Mouse (Mus musculus) midbrain, embryonic 14.5 days (tissue): Measurements from ENCODE around the gene Amotl1. TPM values are rescaled to one million over a fixed set of nuclear protein-coding genes. Genes with fewer than 3 reads are reported as not detected.
A peak's percentile ranks its signal among the peaks of the same experiment; 100 is the strongest.

Experiments
- ATAC-seq: fragments of 200-750 bp; cut with Nextera tagmentation; 2 replicates; pipeline ENCODE4 v1.8.0; 2017; ENCODE audit warnings: moderate number of reproducible peaks, moderate library complexity; ENCODE audit not compliant: low FRiP score, low TSS enrichment
- DNase-seq: peaks from one replicate; pipeline ENCODE4 v3.0.0-alpha.2; 2015
- H3K27ac ChIP-seq: fragments of 300-500 bp; sonication (generic); replicated peaks from 2 replicates; pipeline ENCODE4 v1.5.1; 2014; ENCODE audit warnings: mild to moderate bottlenecking, low read depth, low read length, moderate library complexity
- H3K27me3 ChIP-seq: fragments of 300-500 bp; sonication (generic); 2 replicates; pipeline ENCODE4 v1.6.1; 2014; ENCODE audit warnings: low read length, control low read depth, mixed read lengths; ENCODE audit not compliant: control insufficient read depth, insufficient read depth
- H3K36me3 ChIP-seq: fragments of 300-500 bp; sonication (generic); 2 replicates; pipeline ENCODE4 v1.6.1; 2014; ENCODE audit warnings: low read length, control low read depth; ENCODE audit not compliant: control insufficient read depth, insufficient read depth
- H3K4me1 ChIP-seq: fragments of 300-500 bp; sonication (generic); 2 replicates; pipeline ENCODE4 v1.6.1; 2014; ENCODE audit warnings: mild to moderate bottlenecking, antibody characterized with exemption, low read length, control low read depth; ENCODE audit not compliant: control insufficient read depth, insufficient read depth
- H3K4me2 ChIP-seq: fragments of 300-500 bp; sonication (generic); 2 replicates; pipeline ENCODE4 v1.6.1; 2014; ENCODE audit warnings: mild to moderate bottlenecking, low read length, moderate library complexity
- H3K4me3 ChIP-seq: fragments of 300-500 bp; sonication (generic); replicated peaks from 2 replicates; pipeline ENCODE4 v1.5.1; 2014; ENCODE audit warnings: low read depth, low read length
- H3K9ac ChIP-seq: fragments of 300-500 bp; sonication (generic); replicated peaks from 2 replicates; pipeline ENCODE4 v1.6.1; 2014; ENCODE audit warnings: mild to moderate bottlenecking, low read length, moderate library complexity
- H3K9me3 ChIP-seq: fragments of 300-500 bp; sonication (generic); 2 replicates; pipeline ENCODE4 v1.6.1; 2016; ENCODE audit warnings: low read length, control low read depth, mixed read lengths; ENCODE audit not compliant: control insufficient read depth
- WGBS: fragments of 180-500 bp; shearing (Covaris S2); extraction: QIAGEN DNeasy Blood & Tissue Kit; methylation state at CpG from one replicate; pipeline ENCODE4 v1.1.7; 2014; 5-methylcytosine and 5-hydroxymethylcytosine counted together
- polyA plus RNA-seq: library from polyadenylated mRNA; unstranded; fragments of >200 nt; fragmentation: Nextera tagmentation; extraction: Ambion mirVana; gene quantifications from 2 replicates; pipeline ENCODE4 v1.2.1, GENCODE M21; 2014

Gene Amotl1
- polyA plus RNA-seq, 1 experiment from 2014 or later = 12.5 TPM

- Histone ChIP-seq H3K4me2 (no peak overlapping the region), H3K9me3 (no peaks in the 10 kb centered on the region), H3K4me3 (no peak overlapping the region), H3K27ac (no peak overlapping the region), H3K27me3 (no peaks in the 10 kb centered on the region), H3K4me1 (no peaks in the 10 kb centered on the region), H3K36me3 (peaks cover 12% of the 10 kb centered on the region; the same call in 1 of the 2 replicates), H3K9ac (no peak overlapping the region)
- DNase-seq = no peak
- 76% methylated on average over 1 of the region's 1 CpGs for WGBS
- ATAC-seq = no peak
Measured at GRCm38 (mm10) chr9:14517296-14517695, 127.6 kb downstream of the Amotl1 start.

GRCm38 (mm10) chr9:14512633-14513445 is 132.0 kb downstream of the Amotl1 start:
- H3K27ac ChIP-seq = no peak overlapping the region
- peak; percentile 51; the same call in 1 of the 2 replicates for ATAC-seq

GRCm38 (mm10) chr9:14500916-14501424 is 143.9 kb downstream of the Amotl1 start:
- Histone ChIP-seq H3K4me1 (peaks cover 9% of the 10 kb centered on the region; the same call in 1 of the 2 replicates), H3K4me3 (peak overlapping the region; percentile 80), H3K27ac (peak overlapping the region; percentile 70), H3K9ac (peak overlapping the region; percentile 74), H3K9me3 (no peaks in the 10 kb centered on the region), H3K4me2 (peak overlapping the region; percentile 86), H3K27me3 (no peaks in the 10 kb centered on the region), H3K36me3 (peaks cover 34% of the 10 kb centered on the region)
- 5% methylated on average over 10 of the region's 10 CpGs for WGBS
- DNase-seq (no peak), ATAC-seq (no peak)

More at GRCm38 (mm10) chr9:14512633-14513445, 132.0 kb downstream of the Amotl1 start:
- peak; percentile 82 for DNase-seq
- Histone ChIP-seq H3K4me3 (no peak overlapping the region), H3K36me3 (peaks cover 45% of the 10 kb centered on the region), H3K4me2 (no peak overlapping the region), H3K27me3 (no peaks in the 10 kb centered on the region), H3K9ac (no peak overlapping the region), H3K9me3 (no peaks in the 10 kb centered on the region), H3K4me1 (no peaks in the 10 kb centered on the region)
- WGBS = 79% methylated on average over 9 of the region's 9 CpGs

- ATAC-seq (peak; percentile 98), DNase-seq (peak; percentile 99)
- H3K27ac ChIP-seq = peak within 1 kb of the TSS; percentile 70
- no peaks in the 10 kb centered on the region for H3K9me3 ChIP-seq
- H3K9ac ChIP-seq = peak within 1 kb of the TSS; percentile 74
- peak within 1 kb of the TSS; percentile 86 for H3K4me2 ChIP-seq
- no peaks in the 10 kb centered on the region for H3K27me3 ChIP-seq
- peak within 1 kb of the TSS; percentile 80 for H3K4me3 ChIP-seq
- peaks cover 27% of the 10 kb centered on the region for H3K36me3 ChIP-seq
- peaks cover 9% of the 10 kb centered on the region; the same call in 1 of the 2 replicates for H3K4me1 ChIP-seq
- WGBS = under 1% methylated on average over 59 of the region's 59 CpGs
Measured at GRCm38 (mm10) chr9:14500023-14500915, 144.6 kb downstream of the Amotl1 start, which contains the start of the genes Kdm4d and Cwc15. Gene Kdm4d (minus strand): TSS chr9:14500482. Gene Cwc15 (plus strand): TSS chr9:14500617.

- Histone ChIP-seq H3K4me1 (peaks cover 9% of the 10 kb centered on the region; the same call in 1 of the 2 replicates), H3K27me3 (no peaks in the 10 kb centered on the region), H3K36me3 (peaks cover 16% of the 10 kb centered on the region), H3K4me3 (peak overlapping the region; percentile 80), H3K9me3 (no peaks in the 10 kb centered on the region), H3K27ac (no peak overlapping the region), H3K4me2 (peak overlapping the region; percentile 63), H3K9ac (peak overlapping the region; percentile 59; the same call in 1 of the 2 replicates)
- no peak for ATAC-seq
- 86% methylated on average over 4 of the region's 4 CpGs for WGBS
- no peak for DNase-seq
Measured at GRCm38 (mm10) chr9:14498896-14499705, 145.8 kb downstream of the Amotl1 start.

Other genes with a start within 250 kb of the Amotl1 start
- gene Kdm4d, start 144.6 kb downstream of the Amotl1 start, polyA plus RNA-seq = 0.45 and 0.98 TPM in 2 replicates
- 150 and 154 TPM in 2 replicates for gene Cwc15, start 144.4 kb downstream of the Amotl1 start, polyA plus RNA-seq
- 0.40 and 0.41 TPM in 2 replicates for gene Piwil4, start 95.7 kb upstream of the Amotl1 start, polyA plus RNA-seq
- gene Fut4, start 107.3 kb upstream of the Amotl1 start, polyA plus RNA-seq = 1.3 and 1.9 TPM in 2 replicates
- 0.67 and 1.2 TPM in 2 replicates for gene 1700012B09Rik, start 126.0 kb upstream of the Amotl1 start, polyA plus RNA-seq
- 9.0 and 16.1 TPM in 2 replicates for gene Mre11a, start 139.6 kb upstream of the Amotl1 start, polyA plus RNA-seq
- gene Ankrd49, start 139.8 kb upstream of the Amotl1 start, polyA plus RNA-seq = 32.2 and 35.4 TPM in 2 replicates
- gene Gpr83, start 215.2 kb upstream of the Amotl1 start, polyA plus RNA-seq = 3.5 TPM in 2 replicates